Mouse (Mus musculus) thymus, adult 2 months (tissue): ENCODE measurements around the gene Noxa1.

Experiments used
- CTCF ChIP-seq: fragments of 200-500 bp; IDR thresholded peaks from 2 replicates; pipeline ENCODE4 v1.5.1; 2012; ENCODE audit warnings: mild to moderate bottlenecking, control low read depth, low read length, moderate library complexity, borderline replicate concordance; ENCODE audit not compliant: control insufficient read depth, poor library complexity, insufficient read depth; ENCODE audit errors: extremely low read depth
- POLR2A ChIP-seq: fragments of 200-500 bp; IDR thresholded peaks from 2 replicates; pipeline ENCODE4 v1.6.1; 2012; ENCODE audit warnings: mild to moderate bottlenecking, low read length, control low read depth, moderate library complexity; ENCODE audit not compliant: control insufficient read depth, poor library complexity, insufficient read depth; ENCODE audit errors: extremely low read depth

DNA sequence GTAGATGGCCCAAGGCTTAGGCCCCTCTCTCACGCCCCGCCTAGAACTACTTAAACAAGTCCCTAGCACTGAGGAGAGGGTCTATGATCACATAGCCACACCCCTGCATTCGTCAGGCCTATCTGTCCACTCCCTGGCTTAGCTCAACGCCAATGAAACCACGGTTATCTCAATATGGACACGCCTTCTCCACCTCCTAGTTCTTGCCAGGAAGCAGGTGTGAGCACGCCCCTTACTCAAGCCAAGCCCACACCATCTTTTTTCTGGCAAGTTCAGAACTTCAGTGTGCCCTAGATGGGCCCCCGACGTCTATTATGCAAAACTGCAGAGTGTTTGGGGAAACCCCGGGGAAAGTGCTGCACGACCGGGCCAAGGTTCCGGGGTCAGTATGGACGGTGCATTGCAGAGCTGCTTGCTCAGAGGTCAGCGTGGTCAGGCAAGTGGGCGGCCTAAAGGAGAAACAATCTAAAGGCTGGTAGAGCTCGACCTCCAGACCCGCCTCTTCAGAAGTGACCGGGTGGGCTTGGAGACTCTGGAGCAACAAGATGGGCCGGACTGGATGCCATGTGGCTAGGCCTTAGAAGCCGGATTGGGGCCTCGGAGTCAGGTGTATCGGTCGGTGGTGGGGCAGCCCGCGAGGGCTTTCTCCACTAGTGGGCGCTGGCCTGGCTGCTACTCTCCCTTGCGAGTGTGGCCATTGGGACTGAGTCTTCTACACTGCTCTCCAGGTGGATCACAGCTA is at the start of gene Noxa1:
- no peak for TF ChIP-seq POLR2A
- peak; percentile 31; the same call in 1 of the 2 replicates for TF ChIP-seq CTCF
